In the genomic region with DNA sequence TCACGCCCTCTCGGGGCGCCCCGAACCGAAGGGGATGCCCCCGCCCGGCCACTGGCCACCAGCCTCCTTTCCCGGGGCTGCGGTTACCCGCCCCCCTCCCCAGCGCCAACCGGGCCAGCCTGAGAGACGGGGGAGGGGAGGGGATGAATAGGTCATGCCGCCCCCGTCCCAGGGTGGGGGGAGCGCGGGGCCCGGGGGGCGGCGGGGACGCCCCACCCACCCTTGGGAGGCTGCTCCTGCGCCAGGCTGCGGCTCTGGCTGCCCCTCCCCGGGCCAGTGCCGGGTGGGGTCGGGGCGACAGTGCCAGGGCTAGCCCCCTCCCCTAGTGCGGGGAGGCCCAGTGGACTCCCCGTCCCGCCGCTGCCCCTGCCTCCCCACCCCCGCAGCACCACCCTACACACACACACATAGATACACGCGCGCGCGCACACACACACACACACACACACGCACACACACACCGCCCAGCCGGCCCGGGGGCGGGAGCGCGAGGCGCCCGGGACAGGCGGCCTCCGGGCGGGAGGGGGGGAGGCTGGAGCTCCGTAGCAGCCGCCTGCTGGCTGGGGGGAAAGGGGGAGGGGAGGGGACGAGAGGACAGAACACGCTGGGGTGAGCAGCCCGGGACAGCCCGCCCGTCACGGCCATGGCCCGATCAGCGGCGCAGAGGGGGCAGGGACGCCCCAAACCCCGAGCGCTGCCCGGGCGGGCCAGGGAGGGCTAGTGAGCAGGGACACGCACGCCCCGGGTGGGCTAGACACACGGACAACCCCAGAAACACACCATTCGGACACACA, we compare ENCODE assay signal across 8 mouse cellular contexts. TPM values are rescaled to one million over a fixed set of nuclear protein-coding genes. Genes with fewer than 3 reads are reported as not detected.
DNase-seq lines count a peak whose midpoint lies in the region; ATAC-seq and TF ChIP-seq lines count a peak whose summit lies in the region.

No protein-coding gene starts in this region.

- WGBS in thymus, adult 2 months = under 1% methylated on average over 57 of the region's 70 CpGs
- WGBS in forebrain, embryonic 16.5 days = 0% methylated on average over 44 of the region's 70 CpGs
- WGBS in stomach, embryonic 15.5 days = under 1% methylated on average over 48 of the region's 70 CpGs

- TF ChIP-seq POLR2A in thymus, adult 2 months (IDR thresholded peaks at IDR 0.05; ENCODE audit: control insufficient read depth, extremely low read depth, insufficient read depth, low read length, poor library complexity) = no peak

- peaks cover 43% of the 10 kb centered on the region for H3K4me1 ChIP-seq in thymus, adult 2 months (replicated peaks; ENCODE audit: control insufficient read depth, insufficient read depth, low read length)
- H3K4me1 ChIP-seq in forebrain, embryonic 16.5 days (replicated peaks; ENCODE audit: control insufficient read depth, insufficient read depth, low read length) = peaks cover 29% of the 10 kb centered on the region
- H3K4me1 ChIP-seq in stomach, embryonic 15.5 days = peaks cover 37% of the 10 kb centered on the region

- H3K4me3 ChIP-seq in thymus, adult 2 months (ENCODE audit: control insufficient read depth, insufficient read depth, low read length) = peak overlapping the region; percentile 46
- peak overlapping the region; percentile 84 for H3K4me3 ChIP-seq in forebrain, embryonic 16.5 days (replicated peaks; ENCODE audit: low read length)
- H3K4me3 ChIP-seq in stomach, embryonic 15.5 days (replicated peaks) = peak overlapping the region; percentile 67

- H3K9ac ChIP-seq in forebrain, embryonic 16.5 days (replicated peaks; ENCODE audit: low read depth, low read length) = peak overlapping the region; percentile 62
- peak overlapping the region; percentile 54 for H3K9ac ChIP-seq in stomach, embryonic 15.5 days

- no peak for TF ChIP-seq CTCF in thymus, adult 2 months (IDR thresholded peaks at IDR 0.05; ENCODE audit: borderline replicate concordance, control insufficient read depth, extremely low read depth, insufficient read depth, low read length, poor library complexity)

- no peak overlapping the region for H3K27ac ChIP-seq in thymus, adult 2 months (ENCODE audit: control insufficient read depth, insufficient read depth, low read length)
- peak overlapping the region; percentile 79 for H3K27ac ChIP-seq in forebrain, embryonic 16.5 days (ENCODE audit: low read length)
- peak overlapping the region; percentile 73 for H3K27ac ChIP-seq in stomach, embryonic 15.5 days

- H3K36me3 ChIP-seq in thymus, adult 2 months (ENCODE audit: control insufficient read depth, insufficient read depth, low read length) = no peaks in the 10 kb centered on the region
- H3K36me3 ChIP-seq in forebrain, embryonic 16.5 days (ENCODE audit: control insufficient read depth, insufficient read depth) = no peaks in the 10 kb centered on the region
- no peaks in the 10 kb centered on the region for H3K36me3 ChIP-seq in stomach, embryonic 15.5 days

- H3K4me2 ChIP-seq in forebrain, embryonic 16.5 days (ENCODE audit: low read length) = peak overlapping the region; percentile 89
- H3K4me2 ChIP-seq in stomach, embryonic 15.5 days = peak overlapping the region; percentile 100

- DNase-seq in adrenal gland, adult (ENCODE audit: inconsistent age in 2 of 2, low spot score in 1 of 2) = peak; percentile 63 to 83
- no peak for DNase-seq in adrenal gland, postnatal 4 days (ENCODE audit: low spot score in 2 of 2)
- DNase-seq in thymus, adult 2 months = peak; percentile 21
- no peak for DNase-seq in thymus, adult 18-20 months
- DNase-seq in kidney, postnatal 10 days = peak; percentile 67
- DNase-seq in lung, postnatal 4 days = peak; percentile 38 to 48

- H3K27me3 ChIP-seq in thymus, adult 2 months (ENCODE audit: control insufficient read depth, insufficient read depth, low read length) = peaks cover 24% of the 10 kb centered on the region
- H3K27me3 ChIP-seq in forebrain, embryonic 16.5 days (replicated peaks; ENCODE audit: control insufficient read depth, insufficient read depth, low read length) = no peaks in the 10 kb centered on the region
- peaks cover 5% of the 10 kb centered on the region for H3K27me3 ChIP-seq in stomach, embryonic 15.5 days (replicated peaks)

- ATAC-seq in forebrain, embryonic 16.5 days = peak; percentile 30
- peak; percentile 11; the same call in 1 of the 2 replicates for ATAC-seq in stomach, embryonic 15.5 days (ENCODE audit: insufficient read depth, low FRiP score, low read depth)

- no peaks in the 10 kb centered on the region for H3K9me3 ChIP-seq in forebrain, embryonic 16.5 days (ENCODE audit: control insufficient read depth, low read length)
- no peaks in the 10 kb centered on the region for H3K9me3 ChIP-seq in stomach, embryonic 15.5 days

RNA-seq across cellular contexts. Expression of gene Nol4l, which starts 1.0 kb away (rescaled TPM):
- total RNA-seq in adrenal gland, postnatal 4 days (2021) = 10 to 100 TPM; 26.7 to 26.9 TPM
- 4.2 and 4.4 TPM in 2 replicates for polyA plus RNA-seq in thymus, adult 2 months (2012; rRNA removed)
- 47.8 and 50.4 TPM in 2 replicates for polyA plus RNA-seq in forebrain, embryonic 16.5 days (2015; fragmentation: Nextera tagmentation; extraction: Ambion mirVana)
- polyA plus RNA-seq in stomach, embryonic 15.5 days (2015; fragmentation: Nextera tagmentation; extraction: Ambion mirVana) = 14.3 and 16.4 TPM in 2 replicates

RNA-seq across cellular contexts. Expression of gene 4930404H24Rik, which starts 36.2 kb away (rescaled TPM):
- total RNA-seq in adrenal gland, postnatal 4 days (2021) = not detected
- polyA plus RNA-seq in thymus, adult 2 months (2012; rRNA removed) = not detected in 2 replicates
- not detected in 2 replicates for polyA plus RNA-seq in forebrain, embryonic 16.5 days (2015; fragmentation: Nextera tagmentation; extraction: Ambion mirVana)
- not detected in 2 replicates for polyA plus RNA-seq in stomach, embryonic 15.5 days (2015; fragmentation: Nextera tagmentation; extraction: Ambion mirVana)

Comparison
In these comparisons a context has a peak if more than half of its experiments do, and no peak if none do; other contexts are left out.
1. DNase-seq: peak in adrenal gland, adult (2 of 2), thymus, adult 2 months (single experiment), kidney, postnatal 10 days (single experiment) and lung, postnatal 4 days (2 of 2); none in adrenal gland, postnatal 4 days (0 of 2) and thymus, adult 18-20 months (0 of 2).
2. Peak in every context shown above with its lines, with median percentiles within 50 percentile points of each other: H3K4me3 ChIP-seq.